Mouse (Mus musculus): ENCODE results near the gene Ube2r2.

DNA sequence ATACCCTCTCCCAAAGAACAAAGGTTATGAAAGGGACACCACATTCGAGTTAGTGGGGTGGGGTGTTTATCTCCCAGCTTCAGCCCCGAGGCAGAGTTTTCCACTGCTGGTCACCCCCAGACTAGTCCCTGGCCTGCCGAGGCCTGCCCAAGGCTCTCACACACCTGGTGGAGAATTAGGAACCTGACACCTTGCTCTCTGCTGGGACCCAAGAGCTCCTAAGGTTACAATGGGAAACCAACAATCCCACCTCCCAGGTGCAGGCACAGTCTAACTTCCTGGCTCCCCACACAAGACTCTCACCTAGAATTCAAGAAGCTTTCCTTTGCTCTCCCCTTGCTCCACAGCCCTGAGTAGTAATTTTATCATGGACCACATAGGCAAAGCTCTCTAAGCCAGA lies 18.7 kb upstream of the Ube2r2 start:
- TF ChIP-seq CTCF (IDR thresholded peaks at IDR 0.05; ENCODE audit: extremely low read depth, insufficient read depth, insufficient read length, insufficient replicate concordance): no peak
- TF ChIP-seq POLR2A (IDR thresholded peaks at IDR 0.05; ENCODE audit: low read depth, low read length): no peak
